Mouse (Mus musculus): ENCODE results near the gene E2f4. TPM values are rescaled to one million over a fixed set of nuclear protein-coding genes. Genes with fewer than 3 reads are reported as not detected.
A peak's percentile ranks its signal among the peaks of the same experiment; 100 is the strongest.

E2f4 gene
- polyA plus RNA-seq, 1 experiment = 474 TPM

DNA sequence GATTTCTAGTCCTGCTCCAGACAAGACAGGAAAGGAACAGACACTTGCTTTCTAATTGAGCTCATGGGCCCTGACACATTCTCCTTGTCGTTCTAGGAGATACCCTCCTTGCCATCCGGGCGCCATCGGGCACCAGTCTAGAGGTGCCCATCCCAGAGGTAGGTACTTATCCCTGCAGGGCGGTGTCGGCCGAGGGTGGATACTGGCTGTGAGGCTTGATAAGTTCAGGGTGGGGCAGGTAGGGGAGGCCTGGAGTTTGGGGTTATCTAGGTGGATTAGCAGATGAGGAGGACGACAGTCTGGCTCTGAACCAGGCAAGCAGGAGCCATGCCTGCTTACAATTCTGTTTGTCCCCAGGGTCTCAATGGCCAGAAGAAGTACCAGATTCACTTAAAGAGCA lies 2.5 kb downstream of the E2f4 start:
- Histone ChIP-seq H3K36me3 (ENCODE audit: control insufficient read depth, insufficient read depth, low read length) (peaks cover 41% of the 10 kb centered on the region), H3K4me3 (ENCODE audit: control insufficient read depth, insufficient read depth, low read length) (no peak overlapping the region), H3K4me1 (replicated peaks; ENCODE audit: control insufficient read depth, insufficient read depth, low read length) (peaks cover 49% of the 10 kb centered on the region), H3K27me3 (ENCODE audit: control insufficient read depth, insufficient read depth, low read length) (no peaks in the 10 kb centered on the region), H3K27ac (ENCODE audit: control insufficient read depth, insufficient read depth, low read length) (no peak overlapping the region)
- no peak for DNase-seq
- no peak for TF ChIP-seq POLR2A (IDR thresholded peaks at IDR 0.05; ENCODE audit: control insufficient read depth, extremely low read depth, insufficient read depth, low read length, poor library complexity)
- TF ChIP-seq CTCF (IDR thresholded peaks at IDR 0.05; ENCODE audit: borderline replicate concordance, control insufficient read depth, extremely low read depth, insufficient read depth, low read length, poor library complexity) = no peak
- WGBS = 99% methylated on average over 8 of the region's 8 CpGs

GRCm38 (mm10) chr8:105303396-105303795 lies 5.9 kb downstream of the E2f4 start:
- DNase-seq = no peak
- 73% methylated on average over 8 of the region's 8 CpGs for WGBS
- Histone ChIP-seq H3K4me3 (ENCODE audit: control insufficient read depth, insufficient read depth, low read length) (no peak overlapping the region), H3K4me1 (replicated peaks; ENCODE audit: control insufficient read depth, insufficient read depth, low read length) (peaks cover 57% of the 10 kb centered on the region), H3K27me3 (ENCODE audit: control insufficient read depth, insufficient read depth, low read length) (no peaks in the 10 kb centered on the region), H3K36me3 (ENCODE audit: control insufficient read depth, insufficient read depth, low read length) (peaks cover 41% of the 10 kb centered on the region), H3K27ac (ENCODE audit: control insufficient read depth, insufficient read depth, low read length) (no peak overlapping the region)
- no peak for TF ChIP-seq POLR2A (IDR thresholded peaks at IDR 0.05; ENCODE audit: control insufficient read depth, extremely low read depth, insufficient read depth, low read length, poor library complexity)
- TF ChIP-seq CTCF (IDR thresholded peaks at IDR 0.05; ENCODE audit: borderline replicate concordance, control insufficient read depth, extremely low read depth, insufficient read depth, low read length, poor library complexity) = no peak

DNA sequence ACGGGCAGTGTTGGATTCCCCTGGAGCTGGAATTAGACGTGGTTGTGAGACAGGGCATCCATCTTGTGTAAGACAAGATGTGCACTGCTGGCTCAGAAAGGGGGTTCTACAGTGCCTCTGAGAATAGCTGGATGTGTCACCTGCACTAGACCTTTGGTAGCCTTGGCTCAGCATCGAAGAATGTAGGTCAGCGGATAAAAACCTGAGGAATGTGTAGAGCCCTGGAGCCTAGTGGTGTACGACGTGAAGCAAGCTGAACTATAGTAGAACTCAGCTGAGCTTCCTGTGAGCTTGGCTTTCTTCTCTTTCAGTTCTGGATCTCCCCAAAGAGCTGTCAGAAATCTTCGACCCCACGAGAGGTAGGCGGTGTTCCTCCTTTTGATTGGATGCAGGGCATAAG lies 6.4 kb downstream of the E2f4 start:
- H3K27me3 ChIP-seq (ENCODE audit: control insufficient read depth, insufficient read depth, low read length) = no peaks in the 10 kb centered on the region
- H3K27ac ChIP-seq (ENCODE audit: control insufficient read depth, insufficient read depth, low read length) = peak overlapping the region; percentile 42
- H3K4me3 ChIP-seq (ENCODE audit: control insufficient read depth, insufficient read depth, low read length) = no peak overlapping the region
- peaks cover 52% of the 10 kb centered on the region for H3K4me1 ChIP-seq (replicated peaks; ENCODE audit: control insufficient read depth, insufficient read depth, low read length)
- H3K36me3 ChIP-seq (ENCODE audit: control insufficient read depth, insufficient read depth, low read length) = peaks cover 41% of the 10 kb centered on the region
- TF ChIP-seq POLR2A (IDR thresholded peaks at IDR 0.05; ENCODE audit: control insufficient read depth, extremely low read depth, insufficient read depth, low read length, poor library complexity) = no peak
- TF ChIP-seq CTCF (IDR thresholded peaks at IDR 0.05; ENCODE audit: borderline replicate concordance, control insufficient read depth, extremely low read depth, insufficient read depth, low read length, poor library complexity) = no peak
- WGBS = 74% methylated on average over 9 of the region's 9 CpGs
- DNase-seq = no peak

GRCm38 (mm10) chr8:105304325-105305210 lies 7.1 kb downstream of the E2f4 start:
- DNase-seq = no peak
- WGBS = 29% methylated on average over 9 of the region's 9 CpGs
- H3K27ac ChIP-seq (ENCODE audit: control insufficient read depth, insufficient read depth, low read length) = peak overlapping the region; percentile 42

GRCm38 (mm10) chr8:105305211-105306145 lies 8.0 kb downstream of the E2f4 start, which contains the start of gene Elmo3:
TSS of gene Elmo3 (plus strand) at chr8:105305601.
- peak; percentile 63 for DNase-seq
- no peak for TF ChIP-seq POLR2A (IDR thresholded peaks at IDR 0.05; ENCODE audit: control insufficient read depth, extremely low read depth, insufficient read depth, low read length, poor library complexity)
- no peak for TF ChIP-seq CTCF (IDR thresholded peaks at IDR 0.05; ENCODE audit: borderline replicate concordance, control insufficient read depth, extremely low read depth, insufficient read depth, low read length, poor library complexity)
- Histone ChIP-seq H3K4me1 (replicated peaks; ENCODE audit: control insufficient read depth, insufficient read depth, low read length) (peaks cover 45% of the 10 kb centered on the region), H3K4me3 (ENCODE audit: control insufficient read depth, insufficient read depth, low read length) (peak within 1 kb of the TSS; percentile 34), H3K27ac (ENCODE audit: control insufficient read depth, insufficient read depth, low read length) (peak within 1 kb of the TSS; percentile 53; the same call in 1 of the 2 replicates), H3K27me3 (ENCODE audit: control insufficient read depth, insufficient read depth, low read length) (no peaks in the 10 kb centered on the region), H3K36me3 (ENCODE audit: control insufficient read depth, insufficient read depth, low read length) (peaks cover 30% of the 10 kb centered on the region)
- WGBS = 23% methylated on average over 28 of the region's 30 CpGs

More at GRCm38 (mm10) chr8:105304325-105305210, 7.1 kb downstream of the E2f4 start:
- Histone ChIP-seq H3K4me1 (replicated peaks; ENCODE audit: control insufficient read depth, insufficient read depth, low read length) (peaks cover 51% of the 10 kb centered on the region), H3K27me3 (ENCODE audit: control insufficient read depth, insufficient read depth, low read length) (no peaks in the 10 kb centered on the region), H3K4me3 (ENCODE audit: control insufficient read depth, insufficient read depth, low read length) (no peak overlapping the region), H3K36me3 (ENCODE audit: control insufficient read depth, insufficient read depth, low read length) (peaks cover 39% of the 10 kb centered on the region)
- TF ChIP-seq POLR2A (IDR thresholded peaks at IDR 0.05; ENCODE audit: control insufficient read depth, extremely low read depth, insufficient read depth, low read length, poor library complexity) (no peak), CTCF (IDR thresholded peaks at IDR 0.05; ENCODE audit: borderline replicate concordance, control insufficient read depth, extremely low read depth, insufficient read depth, low read length, poor library complexity) (no peak)

GRCm38 (mm10) chr8:105306146-105306691 lies 8.8 kb downstream of the E2f4 start:
- H3K36me3 ChIP-seq (ENCODE audit: control insufficient read depth, insufficient read depth, low read length) = peaks cover 26% of the 10 kb centered on the region
- 52% methylated on average over 5 of the region's 5 CpGs for WGBS
- peak overlapping the region; percentile 53; the same call in 1 of the 2 replicates for H3K27ac ChIP-seq (ENCODE audit: control insufficient read depth, insufficient read depth, low read length)
- no peak overlapping the region for H3K4me3 ChIP-seq (ENCODE audit: control insufficient read depth, insufficient read depth, low read length)
- H3K27me3 ChIP-seq (ENCODE audit: control insufficient read depth, insufficient read depth, low read length) = no peaks in the 10 kb centered on the region
- no peak for DNase-seq
- peaks cover 45% of the 10 kb centered on the region for H3K4me1 ChIP-seq (replicated peaks; ENCODE audit: control insufficient read depth, insufficient read depth, low read length)
- no peak for TF ChIP-seq POLR2A (IDR thresholded peaks at IDR 0.05; ENCODE audit: control insufficient read depth, extremely low read depth, insufficient read depth, low read length, poor library complexity)
- no peak for TF ChIP-seq CTCF (IDR thresholded peaks at IDR 0.05; ENCODE audit: borderline replicate concordance, control insufficient read depth, extremely low read depth, insufficient read depth, low read length, poor library complexity)

Measured in thymus, adult 2 months (tissue).